Mouse (Mus musculus): Measurements from ENCODE around the gene Mas1. TPM values are rescaled to one million over a fixed set of nuclear protein-coding genes. Genes with fewer than 3 reads are reported as not detected.

Gene Mas1
- total and polyA plus RNA-seq, 3 experiments: not detected

DNA sequence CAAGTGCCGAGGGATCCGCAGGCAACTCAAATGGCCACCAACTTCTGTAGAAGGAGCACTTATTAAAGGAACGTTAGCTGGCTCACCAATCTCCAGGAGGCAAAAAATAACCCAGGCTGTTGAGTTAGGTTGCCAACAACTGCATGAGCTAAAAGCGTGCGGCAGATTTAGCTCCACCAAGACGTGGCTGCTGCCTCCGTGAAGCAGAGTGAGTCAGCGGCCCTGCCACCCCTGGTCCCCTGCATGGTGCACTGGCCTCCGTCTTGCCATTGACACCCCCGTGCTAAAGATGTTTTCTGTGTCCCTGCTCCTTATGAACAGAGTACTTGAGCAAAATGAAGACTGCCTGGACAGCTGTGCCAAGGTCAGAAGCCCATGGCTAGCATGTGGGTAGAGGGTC is 1.1 kb downstream of the Mas1 start:
- no peaks in the 10 kb centered on the region for H3K36me3 ChIP-seq (ENCODE audit: control insufficient read depth in 1 of 2, insufficient read depth in 2 of 2, low read length in 2 of 2)
- H3K4me3 ChIP-seq (ENCODE audit: control insufficient read depth in 1 of 2, insufficient read depth in 1 of 2, low read depth in 2 of 2, low read length in 2 of 2): no peak overlapping the region
- peaks cover 0 to 2% of the 10 kb centered on the region in 2 experiments; a peak in 2 of 4 replicates for H3K27me3 ChIP-seq (ENCODE audit: control insufficient read depth in 1 of 2, insufficient read depth in 2 of 2, low read length in 2 of 2)
- no peak for DNase-seq (ENCODE audit: low read depth, low spot score)
- no peak overlapping the region for H3K9ac ChIP-seq (ENCODE audit: control insufficient read depth, low read depth, low read length, poor library complexity, severe bottlenecking)
- H3K4me1 ChIP-seq (ENCODE audit: control insufficient read depth in 1 of 2, insufficient read depth in 2 of 2, low read length in 2 of 2): no peaks in the 10 kb centered on the region
- TF ChIP-seq ZC3H11A (IDR thresholded peaks at IDR 0.05; ENCODE audit: low read depth, low read length) (no peak), GATA1 (IDR thresholded peaks at IDR 0.05; ENCODE audit: low read depth, low read length) (no peak), CHD1 (IDR thresholded peaks at IDR 0.05; ENCODE audit: low read depth, low read length) (no peak), KAT2A (conservative IDR thresholded peaks at IDR 0.05; ENCODE audit: low read depth, low read length) (no peak), HCFC1 (IDR thresholded peaks at IDR 0.05; ENCODE audit: low read depth, low read length) (no peak), MAFK (IDR thresholded peaks at IDR 0.05; ENCODE audit: borderline replicate concordance, low read depth, low read length) (no peak), EP300 (IDR thresholded peaks at IDR 0.05; ENCODE audit: low read depth in 1 of 2, low read length in 2 of 2) (no peak), ELF1 (IDR thresholded peaks at IDR 0.05; ENCODE audit: low read depth, low read length) (no peak), BHLHE40 (IDR thresholded peaks at IDR 0.05; ENCODE audit: borderline replicate concordance, low read depth, low read length) (no peak), POLR2AphosphoS5 (IDR thresholded peaks at IDR 0.05; ENCODE audit: borderline replicate concordance, low read depth, low read length) (no peak), RAD21 (IDR thresholded peaks at IDR 0.05; ENCODE audit: low read depth, low read length) (no peak), RCOR1 (IDR thresholded peaks at IDR 0.05; ENCODE audit: low read depth, low read length) (no peak), SIN3A (IDR thresholded peaks at IDR 0.05; ENCODE audit: low read length) (no peak), TAL1 (IDR thresholded peaks at IDR 0.05; ENCODE audit: low read length) (no peak)
- no peak overlapping the region for H3K27ac ChIP-seq (ENCODE audit: control insufficient read depth, low read depth, low read length)
- H3K9me3 ChIP-seq (replicated peaks; ENCODE audit: insufficient read depth, low read length): no peaks in the 10 kb centered on the region
- no peaks in the 10 kb centered on the region for H3K79me2 ChIP-seq (ENCODE audit: control insufficient read depth, insufficient read depth, low read length, poor library complexity)

- Histone ChIP-seq H3K9me3 (replicated peaks; ENCODE audit: insufficient read depth, low read length) (no peaks in the 10 kb centered on the region), H3K4me1 (ENCODE audit: control insufficient read depth in 1 of 2, insufficient read depth in 2 of 2, low read length in 2 of 2) (no peaks in the 10 kb centered on the region), H3K4me3 (ENCODE audit: control insufficient read depth in 1 of 2, insufficient read depth in 1 of 2, low read depth in 2 of 2, low read length in 2 of 2) (no peak overlapping the region), H3K27ac (ENCODE audit: control insufficient read depth, low read depth, low read length) (no peak overlapping the region), H3K27me3 (ENCODE audit: control insufficient read depth in 1 of 2, insufficient read depth in 2 of 2, low read length in 2 of 2) (no peaks in the 10 kb centered on the region; a peak in 1 of 4 replicates), H3K79me2 (ENCODE audit: control insufficient read depth, insufficient read depth, low read length, poor library complexity) (no peaks in the 10 kb centered on the region), H3K9ac (ENCODE audit: control insufficient read depth, low read depth, low read length, poor library complexity, severe bottlenecking) (no peak overlapping the region), H3K36me3 (ENCODE audit: control insufficient read depth in 1 of 2, insufficient read depth in 2 of 2, low read length in 2 of 2) (no peaks in the 10 kb centered on the region)
- DNase-seq (ENCODE audit: low read depth, low spot score): peak; percentile 38
- TF ChIP-seq TAL1 (IDR thresholded peaks at IDR 0.05; ENCODE audit: low read length): peak; percentile 24; the same call in 1 of the 2 replicates
- 0 out of 2 replicates have a peak, but pooled peaks have one; percentile 12 for TF ChIP-seq GATA1 (IDR thresholded peaks at IDR 0.05; ENCODE audit: low read depth, low read length)
- no peak for TF ChIP-seq MXI1 (IDR thresholded peaks at IDR 0.05; ENCODE audit: low read depth, low read length)
- no peak for TF ChIP-seq MAFK (IDR thresholded peaks at IDR 0.05; ENCODE audit: borderline replicate concordance, low read depth, low read length)
- TF ChIP-seq SIN3A (IDR thresholded peaks at IDR 0.05; ENCODE audit: low read length): no peak
- no peak for TF ChIP-seq KAT2A (conservative IDR thresholded peaks at IDR 0.05; ENCODE audit: low read depth, low read length)
- TF ChIP-seq ZKSCAN1 (IDR thresholded peaks at IDR 0.05; ENCODE audit: low read depth, low read length): no peak
- TF ChIP-seq ZMIZ1 (IDR thresholded peaks at IDR 0.05; ENCODE audit: low read depth, low read length): no peak
These were observed 2.5 kb downstream of the Mas1 start for GRCm38 (mm10) chr17:12865407-12865806.
